In the genomic region with DNA sequence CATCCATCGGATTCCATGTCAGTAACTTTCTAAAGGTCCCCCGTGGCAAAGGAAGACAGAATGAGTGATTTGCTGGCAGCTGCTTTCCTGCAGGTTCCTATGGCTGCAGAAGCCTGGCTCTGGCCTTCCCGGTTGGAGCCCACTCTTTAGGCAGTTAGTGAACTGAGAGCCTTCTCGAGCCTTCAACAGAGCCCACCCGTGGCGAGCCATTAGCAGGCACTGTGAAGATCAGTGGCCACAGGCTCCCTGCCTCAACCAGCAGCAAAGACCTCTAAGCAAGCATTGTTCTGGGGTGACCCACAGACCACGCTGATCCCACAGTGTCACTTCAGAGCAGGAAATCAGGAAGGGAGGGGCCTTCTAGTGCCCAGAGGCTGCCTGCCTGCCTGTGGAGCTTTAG, we compare ENCODE assay signal across 10 mouse cellular contexts. TPM values are rescaled to one million over a fixed set of nuclear protein-coding genes. Genes with fewer than 3 reads are reported as not detected.
A peak's percentile ranks its signal among the peaks of the same experiment; 100 is the strongest.
DNase-seq lines count a peak whose midpoint lies in the region; ATAC-seq and TF ChIP-seq lines count a peak whose summit lies in the region.
"Had no signal": no experiment of that assay in that cellular context is flagged by ENCODE, and none has a peak within 500 bp of the region (broad histone marks: within the 10 kb centered on the region; RNA-seq: fewer than 3 reads in every experiment).

No protein-coding gene starts in this region.

- H3K4me3 ChIP-seq in stomach, embryonic 16.5 days (replicated peaks; ENCODE audit: low read length), result no peak overlapping the region
- H3K4me3 ChIP-seq in stomach, postnatal 0 days (ENCODE audit: low read depth, low read length), result no peak overlapping the region
- no peak overlapping the region for H3K4me3 ChIP-seq in forebrain, postnatal 0 days (ENCODE audit: low read depth, low read length)
- no peak overlapping the region for H3K4me3 ChIP-seq in limb, embryonic 15.5 days
- H3K4me3 ChIP-seq: embryonic facial prominence, embryonic 12.5 days had no signal

- no peaks in the 10 kb centered on the region for H3K27me3 ChIP-seq in stomach, embryonic 16.5 days (ENCODE audit: control insufficient read depth, insufficient read depth, low read length)
- H3K27me3 ChIP-seq in stomach, postnatal 0 days (ENCODE audit: control insufficient read depth, insufficient read depth, low read length), result no peaks in the 10 kb centered on the region
- H3K27me3 ChIP-seq in forebrain, postnatal 0 days (ENCODE audit: insufficient read depth, low read length), result no peaks in the 10 kb centered on the region
- no peaks in the 10 kb centered on the region; the same call in 1 of the 2 replicates for H3K27me3 ChIP-seq in limb, embryonic 15.5 days
- H3K27me3 ChIP-seq: embryonic facial prominence, embryonic 12.5 days had no signal

- ATAC-seq in stomach, embryonic 16.5 days (ENCODE audit: insufficient read depth, low FRiP score), result no peak
- no peak for ATAC-seq in stomach, postnatal 0 days (ENCODE audit: low FRiP score, low TSS enrichment)
- peak; percentile 64 for ATAC-seq in forebrain, postnatal 0 days
- ATAC-seq in limb, embryonic 15.5 days (ENCODE audit: insufficient number of reproducible peaks, low FRiP score, low TSS enrichment, low read depth), result no peak
- no peak for ATAC-seq in cerebellum, adult (ENCODE audit: insufficient number of reproducible peaks, low FRiP score, low TSS enrichment)
- no peak for ATAC-seq in megakaryocyte progenitor cell, adult 5-6 weeks (replicated peaks; ENCODE audit: poor library complexity)

- no peaks in the 10 kb centered on the region for H3K9me3 ChIP-seq in stomach, embryonic 16.5 days (replicated peaks; ENCODE audit: control insufficient read depth, low read length)
- no peaks in the 10 kb centered on the region for H3K9me3 ChIP-seq in stomach, postnatal 0 days (ENCODE audit: control insufficient read depth, low read length)
- no peaks in the 10 kb centered on the region for H3K9me3 ChIP-seq in forebrain, postnatal 0 days (ENCODE audit: low read length)
- no peaks in the 10 kb centered on the region for H3K9me3 ChIP-seq in limb, embryonic 15.5 days
- H3K9me3 ChIP-seq: embryonic facial prominence, embryonic 12.5 days had no signal

- intact Hi-C loops in gastrocnemius, postnatal 36 days (cut with DNase I), result no loop called here

- no peak for TF ChIP-seq CTCF in stomach, postnatal 0 days (IDR thresholded peaks at IDR 0.05; ENCODE audit: low read depth)
- no peak for TF ChIP-seq CTCF in forebrain, postnatal 0 days (IDR thresholded peaks at IDR 0.05; ENCODE audit: low read depth)

- H3K27ac ChIP-seq in stomach, embryonic 16.5 days (ENCODE audit: low read length), result no peak overlapping the region
- no peak overlapping the region for H3K27ac ChIP-seq in stomach, postnatal 0 days (replicated peaks)
- no peak overlapping the region for H3K27ac ChIP-seq in forebrain, postnatal 0 days (ENCODE audit: low read depth, low read length)
- peak overlapping the region; percentile 57 for H3K27ac ChIP-seq in limb, embryonic 15.5 days
- H3K27ac ChIP-seq: embryonic facial prominence, embryonic 12.5 days had no signal

- WGBS in stomach, embryonic 16.5 days, result 56% methylated on average over 7 of the region's 7 CpGs
- 59% methylated on average over 7 of the region's 7 CpGs for WGBS in stomach, postnatal 0 days
- WGBS in forebrain, postnatal 0 days, result 15% methylated on average over 7 of the region's 7 CpGs
- 34% methylated on average over 7 of the region's 7 CpGs for WGBS in limb, embryonic 15.5 days

- H3K9ac ChIP-seq in stomach, embryonic 16.5 days (ENCODE audit: low read length), result peak overlapping the region; percentile 4; the same call in 1 of the 2 replicates
- no peak overlapping the region for H3K9ac ChIP-seq in stomach, postnatal 0 days (ENCODE audit: low read length)
- no peak overlapping the region for H3K9ac ChIP-seq in forebrain, postnatal 0 days
- no peak overlapping the region for H3K9ac ChIP-seq in limb, embryonic 15.5 days
- H3K9ac ChIP-seq: embryonic facial prominence, embryonic 12.5 days had no signal

- no peak for TF ChIP-seq EP300 in stomach, postnatal 0 days (optimal IDR thresholded peaks at IDR 0.05)

- H3K4me1 ChIP-seq in stomach, embryonic 16.5 days (ENCODE audit: control insufficient read depth, insufficient read depth, low read length), result peaks cover 19% of the 10 kb centered on the region; the same call in 1 of the 2 replicates
- peaks cover 4% of the 10 kb centered on the region for H3K4me1 ChIP-seq in stomach, postnatal 0 days (replicated peaks; ENCODE audit: control insufficient read depth, insufficient read depth)
- no peaks in the 10 kb centered on the region for H3K4me1 ChIP-seq in forebrain, postnatal 0 days (ENCODE audit: insufficient read depth)
- H3K4me1 ChIP-seq in limb, embryonic 15.5 days, result peaks cover 64% of the 10 kb centered on the region

- H3K4me2 ChIP-seq in stomach, embryonic 16.5 days (ENCODE audit: low read depth, low read length), result no peak overlapping the region
- no peak overlapping the region for H3K4me2 ChIP-seq in stomach, postnatal 0 days (replicated peaks; ENCODE audit: low read depth)
- H3K4me2 ChIP-seq in forebrain, postnatal 0 days (ENCODE audit: low read depth), result no peak overlapping the region
- H3K4me2 ChIP-seq in limb, embryonic 15.5 days, result no peak overlapping the region
- H3K4me2 ChIP-seq: embryonic facial prominence, embryonic 12.5 days had no signal

- no peaks in the 10 kb centered on the region for H3K36me3 ChIP-seq in stomach, embryonic 16.5 days (ENCODE audit: control insufficient read depth, insufficient read depth, low read length)
- no peaks in the 10 kb centered on the region for H3K36me3 ChIP-seq in stomach, postnatal 0 days (ENCODE audit: control insufficient read depth, insufficient read depth, low read length)
- H3K36me3 ChIP-seq in forebrain, postnatal 0 days (ENCODE audit: insufficient read depth), result no peaks in the 10 kb centered on the region
- H3K36me3 ChIP-seq in limb, embryonic 15.5 days, result no peaks in the 10 kb centered on the region
- H3K36me3 ChIP-seq: embryonic facial prominence, embryonic 12.5 days had no signal

- no peak for DNase-seq in stomach, postnatal 0 days (ENCODE audit: low spot score)
- DNase-seq in forebrain, postnatal 0 days, result no peak
- no peak for DNase-seq in gastrocnemius, postnatal 36 days
- DNase-seq: gastrocnemius, postnatal 14 days; right cerebral cortex, postnatal 4 days had no signal

RNA-seq across cellular contexts. Expression of a gene that starts 13.4 kb away (rescaled TPM):
- polyA plus RNA-seq in stomach, embryonic 16.5 days (2015; fragmentation: Nextera tagmentation; extraction: Ambion mirVana), result 119 and 124 TPM in 2 replicates
- polyA plus RNA-seq in stomach, postnatal 0 days (2015; fragmentation: Nextera tagmentation; extraction: Ambion mirVana), result 44.2 and 49.1 TPM in 2 replicates
- total RNA-seq in forebrain, postnatal 0 days (2014; rRNA removed), result 65.6 and 95.6 TPM in 2 replicates
- 54.4 and 67.5 TPM in 2 replicates for polyA plus RNA-seq in forebrain, postnatal 0 days (2015; fragmentation: Nextera tagmentation; extraction: Ambion mirVana)
- 149 and 184 TPM in 2 replicates for polyA plus RNA-seq in limb, embryonic 15.5 days (2015; fragmentation: Nextera tagmentation; extraction: Ambion mirVana)
- total RNA-seq in gastrocnemius, postnatal 36 days (2021), result 10 to 100 TPM in 1 of 2 experiments, 1 to 10 TPM in 1; 7.9 to 10.5 TPM
- total RNA-seq in megakaryocyte progenitor cell, adult 5-6 weeks (2015), result 1.3 and 3.5 TPM in 2 replicates
- total RNA-seq in megakaryocyte progenitor cell, adult 5-6 weeks (2017), result 0.88 and 1.5 TPM in 2 replicates
